Mouse (Mus musculus) ovary, postnatal 14 days (tissue): ENCODE measurements at regions not wholly inside any gene's neighbourhood (a gene's known extent, or its start where the extent isn't known, plus 50 kb on each side); places are given as distances from the start of the nearest gene placed in this dataset.

Source experiments
- DNase-seq: peaks from one replicate; pipeline ENCODE4 v3.0.0; 2022; ENCODE audit warnings: low spot score

DNA sequence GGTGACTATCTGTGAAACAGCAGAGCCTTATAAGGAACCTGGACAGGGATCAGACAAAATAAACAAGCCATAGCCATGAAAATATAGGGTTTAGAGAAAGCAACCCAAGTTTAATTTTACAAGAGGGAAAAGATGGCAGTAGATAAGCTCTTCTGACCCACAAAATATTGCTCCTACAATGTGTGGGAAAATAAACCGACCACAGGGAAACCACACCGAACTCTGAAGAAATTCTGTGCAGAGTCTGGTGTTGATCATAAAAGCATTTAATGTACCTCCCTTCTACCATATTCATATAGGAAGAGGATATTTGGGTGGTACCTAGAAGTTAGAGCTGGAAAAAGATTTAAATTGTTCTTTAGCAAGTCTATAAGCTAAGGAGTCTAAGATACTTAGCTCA lies 146.3 kb downstream of the Ndfip2 start:
- DNase-seq, result no peak

DNA sequence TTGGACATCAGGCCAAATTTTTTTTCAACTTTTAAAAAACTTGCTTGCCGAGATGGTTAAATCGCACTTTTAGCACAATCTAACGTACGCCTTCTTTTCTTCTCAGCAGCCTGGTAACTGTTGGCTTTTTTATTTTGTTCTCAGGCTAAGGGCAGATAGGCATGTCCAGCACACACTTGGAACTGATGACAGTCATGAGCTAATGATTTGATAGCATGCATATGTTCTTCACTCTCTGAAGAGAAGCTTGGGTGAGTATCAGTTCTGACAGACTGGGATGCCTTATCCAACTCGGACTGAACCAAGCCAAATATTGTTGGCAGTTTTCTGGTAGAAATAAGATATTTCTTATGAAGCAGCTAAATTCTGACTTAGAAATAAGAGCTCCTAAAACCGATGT lies 145.9 kb downstream of the Ndfip2 start:
- DNase-seq, result no peak

DNA sequence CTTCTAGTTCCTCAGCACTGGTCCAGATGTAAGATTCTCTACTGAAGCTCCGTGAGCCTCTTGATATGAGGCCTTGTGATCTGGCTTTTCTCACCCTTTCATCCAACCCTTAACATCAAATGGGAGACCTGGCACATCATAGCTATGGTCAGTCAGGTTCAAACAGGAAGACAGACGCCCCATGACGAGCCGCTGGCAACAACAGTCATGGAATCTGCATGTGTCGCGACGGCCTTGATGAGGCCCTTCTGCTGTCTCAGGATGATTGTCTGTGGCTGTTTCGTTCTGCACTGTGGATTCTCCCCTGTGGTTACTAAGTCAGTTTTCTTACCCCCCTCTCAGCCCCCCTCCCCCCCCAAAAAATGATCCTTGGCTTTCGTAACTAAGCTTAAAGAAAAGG lies 144.9 kb downstream of the Ndfip2 start:
- DNase-seq, result no peak

DNA sequence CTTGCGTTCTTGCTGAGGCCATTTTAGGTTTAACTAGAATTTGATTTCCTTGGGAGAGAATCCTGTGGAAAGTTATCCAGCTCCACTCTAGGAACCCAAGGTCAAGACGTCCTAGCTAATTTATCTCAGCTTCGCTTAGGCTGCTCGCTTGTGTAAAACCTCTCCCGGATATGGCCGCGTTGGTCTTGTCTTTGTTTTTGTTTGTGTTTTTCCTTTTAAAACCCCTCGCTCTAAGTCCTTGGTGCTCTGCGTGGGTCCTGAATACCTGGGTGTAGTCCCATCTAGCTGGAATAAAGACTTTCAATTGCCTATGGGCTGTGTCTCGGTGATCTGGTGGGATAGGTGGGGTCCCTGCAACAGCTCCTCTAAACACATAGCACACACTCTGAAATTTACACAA lies 144.2 kb downstream of the Ndfip2 start:
- no peak for DNase-seq

GRCm38 (mm10) chr14:105397467-105397866 lies 139.1 kb downstream of the Ndfip2 start:
- peak; percentile 80 for DNase-seq

DNA sequence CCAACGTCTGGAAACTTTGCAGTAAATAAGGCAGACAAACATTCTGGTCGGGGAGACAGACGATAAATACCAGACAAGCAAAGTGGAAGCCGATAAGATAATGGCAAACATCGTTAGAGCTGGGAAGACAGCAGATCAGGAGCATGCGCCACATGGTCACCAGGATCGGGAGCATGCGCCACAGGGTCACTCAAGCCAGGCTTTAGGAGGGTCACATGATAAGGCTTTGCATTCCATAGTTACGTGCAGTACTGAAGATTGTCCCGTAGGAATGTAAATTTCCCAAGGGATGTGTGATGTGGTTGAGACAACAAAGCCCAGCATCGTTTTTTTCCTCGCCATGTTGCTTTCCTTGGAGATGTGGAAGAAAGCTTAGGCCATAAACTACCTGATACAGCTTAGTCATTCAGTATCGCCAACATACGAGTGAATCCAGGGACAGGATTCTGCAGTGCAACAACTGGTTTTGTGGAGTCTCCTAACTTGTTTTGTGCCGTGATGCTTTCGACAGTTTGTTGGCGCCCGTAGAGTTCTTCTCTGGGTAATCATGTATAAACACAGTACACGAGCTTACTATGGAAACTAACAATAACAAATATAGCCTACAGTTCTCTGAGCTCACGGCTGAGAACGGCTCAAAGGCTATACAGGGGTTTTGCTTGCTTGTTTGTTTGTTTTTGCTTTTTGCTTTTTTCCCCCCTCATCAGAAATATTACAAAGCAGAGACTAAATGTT lies 133.9 kb downstream of the Ndfip2 start:
- no peak for DNase-seq

- DNase-seq, result no peak
These were observed 133.1 kb downstream of the Ndfip2 start for GRCm38 (mm10) chr14:105391430-105391829.

GRCm38 (mm10) chr14:105385119-105385518 lies 126.7 kb downstream of the Ndfip2 start:
- no peak for DNase-seq

DNA sequence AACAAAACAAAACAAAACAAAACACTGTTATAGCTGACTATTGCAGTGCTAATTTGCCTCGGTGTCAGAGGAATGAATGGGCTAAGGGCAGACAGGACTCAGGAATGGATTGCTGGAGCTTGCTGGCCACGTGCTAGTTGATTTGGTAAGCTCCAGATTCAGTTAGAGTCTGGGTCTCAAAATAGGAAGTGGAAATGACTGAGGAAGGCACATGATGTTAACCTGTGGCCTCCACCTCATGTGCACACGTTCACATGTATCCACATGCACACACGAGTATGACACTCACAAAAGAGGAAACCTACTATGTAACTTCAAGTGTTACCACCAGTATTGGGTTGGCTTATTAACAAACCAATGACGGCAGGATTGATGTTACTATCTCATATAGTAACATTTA lies 125.0 kb downstream of the Ndfip2 start:
- no peak for DNase-seq

DNA sequence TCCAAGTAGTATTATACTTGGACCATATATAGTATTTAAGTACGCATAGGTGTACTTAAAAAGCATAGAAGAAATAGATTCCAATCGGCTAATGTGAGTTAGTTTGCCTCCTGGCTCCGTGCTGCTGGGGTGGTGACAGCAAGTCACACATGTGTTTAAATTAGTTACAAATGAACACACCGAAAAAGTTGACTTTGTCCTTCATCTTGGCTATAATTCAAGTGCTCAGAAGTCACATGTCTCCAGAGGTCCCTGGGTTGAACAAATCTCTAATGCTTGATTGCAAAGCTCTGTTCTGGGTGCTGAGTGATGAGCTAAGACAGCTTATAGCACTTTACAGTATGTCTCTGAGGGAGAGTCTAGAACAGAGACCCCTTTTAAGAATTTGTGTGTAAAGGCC lies 121.7 kb downstream of the Ndfip2 start:
- DNase-seq, result no peak

DNA sequence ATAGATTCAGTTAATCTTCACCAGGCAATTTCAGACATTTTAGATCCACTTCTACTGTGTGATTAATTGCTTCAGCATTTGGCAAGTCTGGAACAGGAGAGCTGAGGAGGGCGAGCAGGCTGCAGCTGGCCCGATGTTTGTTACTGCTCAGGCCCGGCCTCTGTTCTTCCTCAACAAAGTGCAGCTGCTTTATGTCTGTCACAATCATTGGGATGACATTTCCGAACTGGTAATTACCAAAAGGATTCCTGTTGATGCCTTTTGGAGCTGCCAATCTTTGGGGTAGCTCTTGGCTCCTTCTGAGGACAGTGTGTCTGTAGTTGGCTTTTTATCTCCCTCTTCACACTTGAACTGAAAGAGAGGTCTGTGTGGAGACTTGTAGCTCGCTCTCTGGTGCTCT lies 119.4 kb downstream of the Ndfip2 start:
- DNase-seq, result no peak

GRCm38 (mm10) chr14:105377035-105377621 lies 118.8 kb downstream of the Ndfip2 start:
- DNase-seq, result no peak

DNA sequence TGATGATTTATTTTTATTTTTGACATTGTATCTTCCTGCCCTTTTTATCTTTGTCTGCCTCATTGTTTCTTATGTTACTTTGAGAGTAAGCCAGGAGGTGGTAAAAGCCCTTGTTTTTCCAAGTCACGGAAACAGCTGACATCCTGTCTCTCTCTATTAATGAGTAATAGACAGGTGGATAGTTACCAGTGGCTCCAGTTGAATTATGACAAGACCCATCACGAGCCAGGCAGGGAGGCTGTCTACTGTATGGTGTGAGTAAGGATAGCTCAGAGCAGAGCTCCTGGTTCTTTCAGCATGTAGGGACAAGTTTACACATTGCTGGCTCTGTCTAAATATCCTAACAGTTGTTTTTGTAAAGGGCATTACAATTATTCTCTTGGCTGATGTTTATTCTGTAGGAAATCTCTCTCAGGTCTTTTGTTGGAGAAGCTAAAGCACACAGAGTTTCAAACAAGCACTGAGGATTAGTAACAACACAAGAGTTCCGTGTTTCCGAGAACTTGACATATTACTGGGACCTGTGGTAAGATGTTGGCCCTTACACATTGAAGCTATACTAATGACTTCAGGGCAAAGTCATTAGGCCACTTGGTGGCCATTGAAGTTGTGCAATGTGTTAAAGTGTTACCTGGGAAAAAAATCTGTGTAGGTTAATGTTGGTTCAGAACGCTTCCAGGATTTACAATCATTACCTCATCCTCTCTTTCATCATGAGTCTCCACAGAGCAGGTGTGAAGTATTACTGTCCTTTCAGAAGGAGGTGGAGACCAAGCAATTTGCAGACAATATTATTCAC lies 111.5 kb downstream of the Ndfip2 start:
- DNase-seq, result no peak

DNA sequence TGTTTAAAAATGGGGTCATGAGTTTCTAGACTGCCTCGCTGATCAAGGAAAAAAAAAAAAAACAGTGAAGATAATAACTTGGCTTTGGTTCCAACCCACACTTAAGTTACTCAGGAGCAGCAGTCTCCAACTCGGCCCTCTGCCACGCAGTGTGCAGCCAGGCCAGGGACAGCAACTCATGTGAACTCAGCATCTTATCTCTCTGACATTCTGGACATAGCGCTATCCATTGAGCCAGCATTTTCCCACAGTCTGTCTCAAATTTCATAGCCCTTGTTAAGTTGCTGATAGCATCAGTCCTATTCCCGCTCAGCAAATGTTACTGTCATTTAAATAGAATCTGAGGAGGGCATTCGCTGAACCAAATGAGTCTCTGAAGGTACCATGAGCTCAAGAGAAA lies 102.2 kb downstream of the Ndfip2 start:
- peak; percentile 30 for DNase-seq

DNA sequence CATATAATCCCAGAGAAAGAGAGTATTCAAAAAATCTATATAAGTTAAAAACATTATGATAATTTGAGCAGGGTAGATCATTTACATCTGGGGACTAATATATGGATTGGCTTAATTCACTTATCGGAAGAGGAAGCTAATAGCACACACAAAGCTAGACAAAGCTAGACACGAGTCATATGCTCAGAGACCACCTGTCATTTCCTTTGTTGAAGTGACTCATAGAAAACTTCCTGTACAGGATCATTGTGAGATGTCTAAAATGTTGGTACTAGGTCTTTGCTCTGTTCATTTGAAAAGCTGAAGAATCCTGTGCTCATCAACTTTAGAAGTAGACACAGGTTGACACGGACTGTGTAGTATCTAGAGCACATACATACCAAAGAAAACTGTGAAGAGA lies 101.5 kb downstream of the Ndfip2 start:
- DNase-seq, result no peak
